22 mouse cellular contexts compared by ENCODE assay signal in the genomic region with DNA sequence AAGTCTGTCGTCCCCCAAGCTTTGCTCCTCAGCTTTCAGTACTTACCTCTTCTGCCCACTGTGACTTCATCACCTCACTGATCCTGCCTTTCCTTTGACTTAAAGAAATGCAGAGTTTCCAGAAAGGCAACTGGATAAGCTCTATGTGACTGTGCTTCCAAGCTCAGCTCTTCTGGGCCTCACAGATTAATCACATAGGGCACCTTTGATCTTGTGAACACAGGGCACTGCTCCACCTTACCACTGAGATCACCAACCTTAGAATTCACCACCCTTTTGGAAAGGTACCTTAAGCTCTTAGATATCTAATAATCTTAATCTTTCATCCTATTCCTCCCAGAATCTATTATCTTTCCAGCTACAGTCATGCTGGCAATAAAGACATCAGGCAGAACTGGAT.
DNase-seq lines count a peak whose midpoint lies in the region; ATAC-seq and TF ChIP-seq lines count a peak whose summit lies in the region.
"Had no signal": no experiment of that assay in that cellular context is flagged by ENCODE, and none has a peak within 500 bp of the region (broad histone marks: within the 10 kb centered on the region; RNA-seq: fewer than 3 reads in every experiment).

No protein-coding gene starts in this region.

- TF ChIP-seq CTCF in intestine, postnatal 0 days (IDR thresholded peaks at IDR 0.05; ENCODE audit: low read depth) = no peak
- TF ChIP-seq CTCF in midbrain, postnatal 0 days (IDR thresholded peaks at IDR 0.05) = no peak

- no peak overlapping the region for H3K4me2 ChIP-seq in intestine, postnatal 0 days (replicated peaks; ENCODE audit: low read depth)
- H3K4me2 ChIP-seq in intestine, embryonic 16.5 days (ENCODE audit: low read depth, low read length) = no peak overlapping the region
- H3K4me2 ChIP-seq in midbrain, embryonic 11.5 days = no peak overlapping the region
- H3K4me2 ChIP-seq in midbrain, postnatal 0 days (ENCODE audit: low read depth, low read length, poor library complexity, severe bottlenecking) = no peak overlapping the region
- no peak overlapping the region for H3K4me2 ChIP-seq in kidney, embryonic 16.5 days (replicated peaks; ENCODE audit: low read depth, low read length)
- H3K4me2 ChIP-seq: embryonic facial prominence, embryonic 13.5 days; embryonic facial prominence, embryonic 15.5 days; forebrain, embryonic 12.5 days had no signal

- H3K27ac ChIP-seq in intestine, postnatal 0 days (ENCODE audit: low read depth, low read length) = no peak overlapping the region
- H3K27ac ChIP-seq in intestine, embryonic 16.5 days (ENCODE audit: low read length) = no peak overlapping the region
- H3K27ac ChIP-seq in midbrain, embryonic 11.5 days (ENCODE audit: low read depth, low read length) = no peak overlapping the region
- H3K27ac ChIP-seq in midbrain, postnatal 0 days (ENCODE audit: low read depth, low read length) = no peak overlapping the region
- H3K27ac ChIP-seq in kidney, embryonic 16.5 days (ENCODE audit: low read length) = no peak overlapping the region
- H3K27ac ChIP-seq: embryonic facial prominence, embryonic 13.5 days; embryonic facial prominence, embryonic 15.5 days; forebrain, embryonic 10.5 days; forebrain, embryonic 12.5 days had no signal

- no peak overlapping the region for H3K9ac ChIP-seq in intestine, postnatal 0 days (ENCODE audit: low read depth, low read length)
- no peak overlapping the region for H3K9ac ChIP-seq in intestine, embryonic 16.5 days (ENCODE audit: low read depth, low read length)
- H3K9ac ChIP-seq in midbrain, embryonic 11.5 days (ENCODE audit: low read length) = no peak overlapping the region
- H3K9ac ChIP-seq in midbrain, postnatal 0 days (replicated peaks; ENCODE audit: low read length, poor library complexity, severe bottlenecking) = no peak overlapping the region
- H3K9ac ChIP-seq in kidney, embryonic 16.5 days (replicated peaks; ENCODE audit: low read length) = no peak overlapping the region
- H3K9ac ChIP-seq: embryonic facial prominence, embryonic 13.5 days; embryonic facial prominence, embryonic 15.5 days; forebrain, embryonic 12.5 days had no signal

- peak; percentile 67 for ATAC-seq in intestine, postnatal 0 days
- no peak for ATAC-seq in intestine, embryonic 16.5 days
- ATAC-seq in midbrain, embryonic 11.5 days (ENCODE audit: low FRiP score) = no peak
- ATAC-seq in midbrain, postnatal 0 days (ENCODE audit: low FRiP score) = no peak
- no peak for ATAC-seq in kidney, embryonic 16.5 days (ENCODE audit: low FRiP score, low TSS enrichment)
- ATAC-seq: forebrain, embryonic 14.5 days; forebrain, embryonic 16.5 days had no signal

- no peak overlapping the region for H3K4me3 ChIP-seq in intestine, postnatal 0 days (ENCODE audit: low read depth, low read length)
- no peak overlapping the region for H3K4me3 ChIP-seq in intestine, embryonic 16.5 days (ENCODE audit: low read length)
- no peak overlapping the region for H3K4me3 ChIP-seq in midbrain, embryonic 11.5 days (ENCODE audit: low read depth, low read length)
- no peak overlapping the region for H3K4me3 ChIP-seq in midbrain, postnatal 0 days (ENCODE audit: low read depth, low read length)
- H3K4me3 ChIP-seq in kidney, embryonic 16.5 days (ENCODE audit: low read length) = no peak overlapping the region
- H3K4me3 ChIP-seq: embryonic facial prominence, embryonic 13.5 days; embryonic facial prominence, embryonic 15.5 days; erythroblast, embryonic 14.5 days; forebrain, embryonic 10.5 days; forebrain, embryonic 12.5 days had no signal

- H3K27me3 ChIP-seq in intestine, postnatal 0 days (replicated peaks; ENCODE audit: control insufficient read depth, insufficient read depth, low read length) = no peaks in the 10 kb centered on the region
- no peaks in the 10 kb centered on the region for H3K27me3 ChIP-seq in intestine, embryonic 16.5 days (replicated peaks; ENCODE audit: control insufficient read depth, insufficient read depth, low read length)
- H3K27me3 ChIP-seq in midbrain, embryonic 11.5 days (ENCODE audit: control insufficient read depth, insufficient read depth, low read length) = no peaks in the 10 kb centered on the region
- no peaks in the 10 kb centered on the region for H3K27me3 ChIP-seq in midbrain, postnatal 0 days (ENCODE audit: insufficient read depth, low read length)
- no peaks in the 10 kb centered on the region for H3K27me3 ChIP-seq in kidney, embryonic 16.5 days (ENCODE audit: insufficient read depth, low read length)
- H3K27me3 ChIP-seq: embryonic facial prominence, embryonic 13.5 days; embryonic facial prominence, embryonic 15.5 days; forebrain, embryonic 12.5 days had no signal

- no peaks in the 10 kb centered on the region for H3K9me3 ChIP-seq in intestine, postnatal 0 days (ENCODE audit: control insufficient read depth)
- no peaks in the 10 kb centered on the region for H3K9me3 ChIP-seq in intestine, embryonic 16.5 days (ENCODE audit: control insufficient read depth, low read length)
- H3K9me3 ChIP-seq in midbrain, embryonic 11.5 days (ENCODE audit: control insufficient read depth, low read length) = no peaks in the 10 kb centered on the region
- no peaks in the 10 kb centered on the region for H3K9me3 ChIP-seq in midbrain, postnatal 0 days (ENCODE audit: low read length)
- no peaks in the 10 kb centered on the region for H3K9me3 ChIP-seq in kidney, embryonic 16.5 days (ENCODE audit: low read length)
- H3K9me3 ChIP-seq: embryonic facial prominence, embryonic 13.5 days; embryonic facial prominence, embryonic 15.5 days; forebrain, embryonic 10.5 days; forebrain, embryonic 12.5 days had no signal

- peaks cover 5% of the 10 kb centered on the region; the same call in 1 of the 2 replicates for H3K4me1 ChIP-seq in intestine, postnatal 0 days (replicated peaks; ENCODE audit: control insufficient read depth, insufficient read depth, low read length)
- no peaks in the 10 kb centered on the region for H3K4me1 ChIP-seq in intestine, embryonic 16.5 days (ENCODE audit: control insufficient read depth, insufficient read depth, low read length)
- no peaks in the 10 kb centered on the region for H3K4me1 ChIP-seq in midbrain, embryonic 11.5 days (ENCODE audit: control insufficient read depth, insufficient read depth, low read length)
- no peaks in the 10 kb centered on the region for H3K4me1 ChIP-seq in midbrain, postnatal 0 days (ENCODE audit: insufficient read depth, low read length)
- no peaks in the 10 kb centered on the region for H3K4me1 ChIP-seq in kidney, embryonic 16.5 days (ENCODE audit: insufficient read depth, low read length)
- H3K4me1 ChIP-seq: embryonic facial prominence, embryonic 13.5 days; embryonic facial prominence, embryonic 15.5 days; forebrain, embryonic 12.5 days had no signal

- DNase-seq in midbrain, embryonic 11.5 days (ENCODE audit: low spot score, missing footprints) = peak; percentile 60
- no peak for DNase-seq in midbrain, postnatal 0 days (ENCODE audit: low spot score)
- DNase-seq: adrenal gland, adult 2 months; adrenal gland, postnatal 10 days; adrenal gland, postnatal 25 days; cerebellum, adult 11 months; cerebellum, adult 18-20 months; cerebellum, adult 8-10 months; cerebellum, adult 9-11 months; cerebellum, postnatal 14 days; cerebellum, postnatal 36 days; embryo, embryonic 11 days had no signal

- no peaks in the 10 kb centered on the region for H3K36me3 ChIP-seq in intestine, postnatal 0 days (ENCODE audit: control insufficient read depth, insufficient read depth)
- no peaks in the 10 kb centered on the region for H3K36me3 ChIP-seq in intestine, embryonic 16.5 days (ENCODE audit: control insufficient read depth, insufficient read depth, low read length)
- H3K36me3 ChIP-seq in midbrain, embryonic 11.5 days (ENCODE audit: control insufficient read depth, insufficient read depth, low read length) = no peaks in the 10 kb centered on the region
- H3K36me3 ChIP-seq in midbrain, postnatal 0 days (ENCODE audit: insufficient read depth, low read length) = no peaks in the 10 kb centered on the region
- no peaks in the 10 kb centered on the region for H3K36me3 ChIP-seq in kidney, embryonic 16.5 days (ENCODE audit: insufficient read depth, low read length)
- H3K36me3 ChIP-seq: embryonic facial prominence, embryonic 13.5 days; embryonic facial prominence, embryonic 15.5 days; forebrain, embryonic 10.5 days; forebrain, embryonic 12.5 days had no signal

- WGBS in intestine, postnatal 0 days = 60% methylated on average over 1 of the region's 1 CpGs
- WGBS in intestine, embryonic 16.5 days = 59% methylated on average over 1 of the region's 1 CpGs
- WGBS in midbrain, embryonic 11.5 days = 66% methylated on average over 1 of the region's 1 CpGs
- WGBS in midbrain, postnatal 0 days = 59% methylated on average over 1 of the region's 1 CpGs
- 76% methylated on average over 1 of the region's 1 CpGs for WGBS in kidney, embryonic 16.5 days
